Mouse (Mus musculus) adrenal gland, postnatal 25 days (tissue): ENCODE results near the gene Ctsd. TPM values are rescaled to one million over a fixed set of nuclear protein-coding genes. Genes with fewer than 3 reads are reported as not detected.
"Not testable (repeated sequence)": the region's sequence is repeated elsewhere in the genome, so short reads cannot be mapped to it uniquely, and the experiment has no call there.

Experiments used
- DNase-seq: peaks from one replicate; pipeline ENCODE4 v3.0.0; 2021; ENCODE audit warnings: mixed read lengths
- long read RNA-seq: library from polyadenylated mRNA; stranded (forward); transcript quantifications from one replicate; pipeline ENCODE4 v2.0.0, GENCODE M21; 2021
- total RNA-seq: library from RNA; stranded (reverse); gene quantifications from 2 replicates; pipeline ENCODE4 v1.2.3, GENCODE M21; 2021

The Ctsd gene
- 1,030 and 1,043 TPM in 2 replicates for total RNA-seq
- long read RNA-seq, transcript Ctsd-202 (9 exons, 2,127 nt), result major isoform, 1,644 of 1,936 reads
- long read RNA-seq, partial matches to known transcripts, result 239 of 1,936 reads
- long read RNA-seq, other reads (novel, unspliced or antisense), result 53 of 1,936 reads

DNA sequence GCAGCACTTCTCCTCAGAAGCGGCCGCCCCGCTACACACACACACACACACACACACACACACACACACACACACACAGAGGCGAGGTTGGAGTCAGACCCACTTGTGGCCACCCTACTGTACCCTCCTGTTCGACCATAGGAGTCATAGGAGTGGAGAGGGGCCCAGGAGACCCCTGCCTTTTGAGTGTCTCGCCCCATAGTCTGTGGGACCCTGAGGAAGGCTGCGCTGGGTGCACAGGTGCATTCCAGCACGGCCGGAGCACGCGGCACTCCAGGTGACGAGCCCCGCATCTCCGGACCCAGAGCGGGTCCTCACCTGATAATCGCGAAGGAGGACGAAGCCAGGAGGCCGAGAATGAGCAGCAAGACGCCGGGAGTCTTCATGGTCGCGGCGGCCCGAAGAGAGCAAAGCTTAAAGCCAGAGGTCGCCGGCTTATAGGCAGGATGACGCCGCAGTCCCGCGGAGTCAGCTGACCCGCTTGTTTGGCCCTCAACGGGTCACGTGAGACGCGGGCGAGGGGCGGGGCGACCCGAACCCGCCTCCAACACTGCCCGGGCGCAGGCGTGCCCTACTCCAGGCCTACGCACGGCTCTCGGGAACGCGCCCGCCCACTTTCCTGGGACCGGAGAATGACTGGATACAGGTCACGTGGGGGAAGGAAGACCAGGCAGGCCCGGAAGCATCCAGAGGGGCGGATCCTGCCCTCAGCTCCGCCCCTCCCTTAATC is at the start of gene Ctsd:
Gene Ctsd (minus strand): TSS at position 620 of the 730 bp plus-strand sequence.
- DNase-seq, result peak; percentile 99

DNA sequence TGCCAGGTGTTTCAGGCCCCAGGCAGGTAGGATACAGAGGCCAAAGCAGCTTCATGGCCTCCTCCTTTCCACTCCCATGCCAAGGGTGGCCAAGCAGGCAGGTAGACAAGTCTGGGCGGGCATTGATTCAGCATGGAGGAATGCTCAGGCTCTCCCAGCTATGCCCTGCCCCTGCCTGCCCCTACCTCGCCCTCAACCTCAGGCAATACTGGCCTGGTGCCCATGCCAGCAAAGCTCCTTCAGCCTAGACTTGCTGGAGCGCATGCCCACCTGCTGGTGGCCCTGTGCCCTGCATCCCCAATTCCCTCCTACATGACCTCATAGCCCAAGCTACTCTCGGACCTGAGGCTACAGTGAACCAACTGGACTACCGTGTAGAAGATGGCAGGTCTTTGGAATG is 49.5 kb upstream of the Ctsd start:
- DNase-seq, result no peak

GRCm38 (mm10) chr7:142435524-142435923 is 47.7 kb upstream of the Ctsd start:
- peak; percentile 46 for DNase-seq

GRCm38 (mm10) chr7:142434137-142434865 is 46.5 kb upstream of the Ctsd start, which contains the start of gene Syt8:
Syt8 (plus strand) TSS chr7:142434850.
- DNase-seq, result no peak

GRCm38 (mm10) chr7:142433623-142434022 is 45.8 kb upstream of the Ctsd start:
- no peak for DNase-seq

DNA sequence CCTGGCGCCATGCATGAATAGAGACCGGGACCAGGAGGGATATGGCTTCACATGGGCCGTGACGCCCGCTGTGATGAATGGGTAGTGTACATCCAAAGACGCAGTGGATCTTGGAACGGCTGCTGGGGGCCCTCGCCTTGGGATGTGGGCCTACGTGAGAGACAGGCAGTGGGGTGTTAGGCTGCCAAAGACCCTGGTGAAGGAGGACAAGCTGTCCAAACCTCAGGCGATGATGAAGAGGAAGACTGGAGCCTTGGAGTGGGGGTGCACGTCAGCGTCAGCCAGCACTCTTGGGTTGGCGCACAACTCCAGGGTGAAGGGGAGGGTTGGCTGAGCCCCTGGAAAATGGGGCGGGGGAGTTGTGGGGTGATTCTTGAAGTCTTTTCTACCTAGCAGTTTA is 43.3 kb upstream of the Ctsd start:
- no peak for DNase-seq

- DNase-seq, result peak; percentile 32
Measured at GRCm38 (mm10) chr7:142430160-142430678, 42.4 kb upstream of the Ctsd start.

DNA sequence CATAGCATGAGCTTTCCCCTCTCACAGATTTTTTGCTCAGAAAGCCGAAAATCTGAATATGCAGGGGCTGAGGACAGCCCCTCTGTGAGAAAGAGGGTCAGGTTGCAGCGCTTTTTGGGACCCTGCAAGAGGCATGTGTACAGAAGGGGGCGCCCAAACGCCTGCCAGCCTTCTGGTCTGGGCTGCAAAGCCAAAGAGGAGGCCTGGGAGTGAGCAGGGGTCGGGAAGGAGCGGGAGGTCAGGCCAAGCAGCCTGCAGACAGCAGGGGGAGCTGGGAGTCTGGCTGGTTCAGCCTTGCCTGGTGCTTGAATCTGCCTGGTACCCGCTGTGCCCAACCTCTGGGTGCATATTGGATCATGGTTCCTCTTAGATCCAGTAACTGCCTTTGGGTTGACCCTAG is 40.4 kb upstream of the Ctsd start:
- DNase-seq, result no peak

DNA sequence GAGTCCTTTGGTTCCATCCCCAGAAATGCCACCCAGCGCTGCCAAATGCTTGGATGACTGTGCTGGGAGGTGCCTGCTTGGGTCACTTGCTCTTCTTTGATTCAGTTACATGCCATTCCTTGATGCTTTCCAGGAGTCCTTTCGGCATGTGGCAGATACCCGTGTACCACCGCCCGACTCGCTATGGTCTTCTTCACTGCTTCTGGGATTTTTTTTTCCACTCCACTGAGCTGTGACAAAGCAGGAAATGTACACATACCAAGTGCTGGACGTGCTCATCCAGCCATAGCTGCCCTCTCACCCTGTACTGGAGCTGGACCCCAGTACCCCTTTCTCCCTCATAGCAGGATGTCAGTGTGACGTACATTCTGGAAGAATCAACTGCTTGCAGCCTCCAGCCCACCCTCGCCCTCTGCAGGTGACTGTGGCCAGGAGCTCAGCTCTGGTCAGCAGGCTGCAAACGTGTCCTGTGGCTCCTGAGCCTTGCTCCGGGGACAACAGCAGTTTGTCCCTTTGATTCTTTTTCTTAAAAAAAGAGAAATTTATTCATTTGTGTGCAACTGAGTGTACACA is 37.9 kb upstream of the Ctsd start:
- DNase-seq, result peak; percentile 35

DNA sequence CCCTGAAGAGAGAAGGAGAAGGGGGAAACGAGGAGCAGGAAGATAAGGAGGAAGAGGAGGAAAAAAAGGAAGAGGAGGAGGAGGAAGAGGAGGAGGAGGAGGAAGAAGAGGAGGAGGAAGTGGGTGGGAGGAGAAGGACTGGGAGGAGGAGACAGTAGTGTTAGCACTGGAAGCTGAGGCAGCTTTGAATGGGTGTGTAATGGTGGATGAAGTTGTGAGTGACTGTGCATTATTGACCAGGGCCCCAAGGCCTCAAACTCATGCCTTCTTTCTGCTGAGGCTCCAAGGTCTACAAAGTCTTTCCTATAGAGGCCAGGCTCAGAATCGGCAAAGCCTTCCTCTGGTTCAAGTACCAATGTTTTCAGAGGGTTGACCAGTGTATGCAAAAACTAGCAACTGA is 34.0 kb upstream of the Ctsd start:
- no peak for DNase-seq

DNA sequence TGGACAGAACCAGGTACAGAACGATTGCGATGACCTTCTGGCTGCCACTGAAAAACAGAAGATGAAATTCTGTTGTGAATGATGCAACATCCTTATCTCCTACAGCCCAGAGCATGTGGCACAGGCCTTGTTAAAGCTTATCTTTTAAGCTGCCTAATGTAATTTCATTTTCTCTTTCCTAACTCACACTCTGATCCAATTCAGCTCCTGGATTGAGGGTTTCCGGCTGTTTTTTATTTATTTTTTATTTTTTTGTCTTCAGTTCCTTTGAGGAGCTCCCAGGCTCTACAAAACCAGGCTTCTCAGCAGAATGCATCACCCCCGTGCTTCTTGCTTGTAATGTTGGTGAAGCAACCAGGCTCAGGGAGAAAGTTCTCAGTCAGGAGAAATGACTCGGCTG is 32.0 kb upstream of the Ctsd start:
- no peak for DNase-seq

- DNase-seq, result no peak
Measured at GRCm38 (mm10) chr7:142418679-142419078, 30.8 kb upstream of the Ctsd start.

DNA sequence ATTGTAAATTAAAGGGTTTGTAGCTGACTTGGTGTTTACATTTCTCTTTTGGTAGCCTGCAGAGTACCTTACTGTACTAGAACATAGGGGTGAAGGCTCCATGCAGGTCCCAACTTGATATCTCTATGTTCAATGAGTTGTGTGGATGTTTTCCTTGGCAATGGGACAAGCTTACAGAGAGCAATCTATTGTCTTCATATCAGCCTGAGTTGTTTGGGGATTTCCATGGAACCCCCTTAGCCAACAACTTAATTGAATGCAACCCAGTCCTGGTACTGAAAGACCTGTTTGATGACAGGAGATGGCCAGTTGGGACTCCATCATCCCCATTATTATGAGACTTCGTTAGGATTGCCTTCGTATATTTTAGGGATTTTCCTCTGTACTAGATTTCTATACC is 30.2 kb upstream of the Ctsd start:
- no peak for DNase-seq

DNA sequence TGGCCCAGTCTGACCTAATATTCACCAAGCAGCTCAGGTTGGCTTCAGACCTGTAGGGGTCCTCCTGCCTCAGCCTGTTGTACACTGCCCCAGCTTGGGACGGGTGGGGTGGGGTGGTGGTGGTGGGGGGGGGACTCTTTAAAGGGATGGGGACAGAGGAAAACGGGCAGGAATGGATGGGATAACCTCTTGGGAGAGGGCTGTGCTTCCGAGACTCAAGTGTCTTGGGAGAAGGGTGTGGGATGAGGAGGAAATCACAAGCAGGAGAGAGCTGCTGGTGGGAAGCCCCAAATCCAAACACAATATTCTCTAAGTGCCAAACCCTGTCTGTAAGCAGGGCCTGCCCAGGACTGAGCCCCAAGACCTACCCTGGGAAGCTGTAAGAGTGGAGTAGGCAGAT is 28.4 kb upstream of the Ctsd start:
- DNase-seq, result no peak

DNA sequence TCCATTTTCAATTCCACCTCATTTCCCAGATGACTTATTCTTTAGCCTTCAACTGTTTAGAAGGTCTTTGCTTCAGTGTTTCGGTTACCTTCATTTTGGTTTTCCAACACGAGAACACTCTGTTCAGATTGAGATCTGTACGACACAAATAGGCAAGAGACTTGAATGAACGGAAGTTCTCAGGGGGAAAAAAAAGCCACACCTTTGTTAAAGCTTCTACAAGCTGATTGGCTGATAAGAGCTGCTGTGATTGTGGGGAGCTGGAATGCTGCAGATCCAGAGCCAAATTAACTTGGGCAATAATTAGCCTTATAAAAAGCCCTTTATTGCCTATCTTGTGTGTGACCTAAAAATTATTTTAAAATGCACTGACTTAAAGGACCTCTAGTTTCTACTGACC is 27.5 kb upstream of the Ctsd start:
- DNase-seq, result no peak

- DNase-seq, result no peak
Measured at GRCm38 (mm10) chr7:142413285-142413684, 25.4 kb upstream of the Ctsd start.

DNA sequence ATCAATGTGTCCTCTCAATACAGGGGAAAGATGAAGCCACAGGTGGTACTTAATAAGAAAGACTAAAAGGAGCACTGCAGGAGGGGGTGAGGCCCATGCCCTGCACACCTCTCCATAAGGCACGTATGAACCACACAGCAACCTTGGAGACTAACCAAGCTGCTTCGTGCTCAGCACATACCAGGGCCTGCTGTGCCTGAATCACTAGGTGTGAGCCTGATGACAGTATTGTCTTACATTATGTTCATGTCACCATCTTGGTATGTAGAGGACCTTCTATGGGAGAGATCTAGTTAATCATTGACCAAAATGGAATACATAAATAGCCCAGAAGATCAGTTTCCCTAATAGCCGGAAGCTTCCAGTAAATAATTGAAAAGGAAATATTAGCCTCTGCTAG is 21.8 kb upstream of the Ctsd start:
- DNase-seq, result no peak

DNA sequence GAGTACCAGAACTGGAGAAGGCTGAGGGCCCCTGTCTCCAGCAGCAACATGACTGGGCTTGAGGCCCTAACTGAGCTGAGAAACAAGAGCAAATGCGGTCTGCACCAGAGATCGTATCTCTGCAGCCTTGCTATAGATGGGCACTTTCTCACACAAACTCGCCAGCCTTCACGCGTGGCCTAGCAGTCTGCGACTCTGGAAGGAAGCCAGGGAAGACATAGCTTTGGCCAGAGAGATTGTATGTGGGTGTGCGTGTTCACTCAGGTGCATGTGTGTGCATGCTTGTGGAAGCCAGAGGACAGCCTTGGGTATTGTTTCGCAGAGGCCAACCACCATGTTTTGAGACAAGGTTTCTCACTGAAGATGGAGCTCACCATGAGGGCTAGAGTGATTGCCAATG is 20.8 kb upstream of the Ctsd start:
- DNase-seq, result no peak

GRCm38 (mm10) chr7:142407935-142408334 is 20.1 kb upstream of the Ctsd start:
- DNase-seq, result no peak

- not testable (repeated sequence) for DNase-seq
Measured at GRCm38 (mm10) chr7:142405134-142405533, 17.3 kb upstream of the Ctsd start.

DNA sequence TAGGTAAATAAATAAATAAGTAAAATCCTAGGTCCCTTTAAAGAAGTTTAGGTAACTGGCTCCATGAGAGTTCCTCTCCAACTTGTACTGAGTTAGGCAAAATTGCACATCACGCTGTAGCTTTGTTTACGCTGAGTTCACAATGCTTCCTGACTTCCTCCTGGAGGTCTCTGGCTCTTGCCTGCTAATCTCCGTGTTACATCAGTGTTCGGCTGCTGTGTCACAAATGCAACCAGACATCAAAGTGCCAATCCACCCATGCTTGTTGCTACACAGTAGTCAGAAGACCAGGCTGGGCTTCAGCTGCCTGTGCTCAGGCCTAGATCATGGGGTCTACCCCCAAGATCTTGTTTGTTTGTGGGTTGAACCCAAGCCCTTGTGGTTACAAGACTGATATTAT is 15.8 kb upstream of the Ctsd start:
- DNase-seq, result no peak

- no peak for DNase-seq
Measured at GRCm38 (mm10) chr7:142400750-142401142, 12.9 kb upstream of the Ctsd start.
